Mouse (Mus musculus) c-Kit-positive CD71-positive TER-119-negative erythroid progenitor cells, embryonic 14.5 days (primary cell): ENCODE results near the gene Fam222b.
"Not testable (repeated sequence)": the region's sequence is repeated elsewhere in the genome, so short reads cannot be mapped to it uniquely, and the experiment has no call there.

Experiments used
- DNase-seq: peaks from one replicate; pipeline ENCODE4 v3.0.0-alpha.2; 2013; ENCODE audit warnings: low read depth

Gene Fam222b

DNA sequence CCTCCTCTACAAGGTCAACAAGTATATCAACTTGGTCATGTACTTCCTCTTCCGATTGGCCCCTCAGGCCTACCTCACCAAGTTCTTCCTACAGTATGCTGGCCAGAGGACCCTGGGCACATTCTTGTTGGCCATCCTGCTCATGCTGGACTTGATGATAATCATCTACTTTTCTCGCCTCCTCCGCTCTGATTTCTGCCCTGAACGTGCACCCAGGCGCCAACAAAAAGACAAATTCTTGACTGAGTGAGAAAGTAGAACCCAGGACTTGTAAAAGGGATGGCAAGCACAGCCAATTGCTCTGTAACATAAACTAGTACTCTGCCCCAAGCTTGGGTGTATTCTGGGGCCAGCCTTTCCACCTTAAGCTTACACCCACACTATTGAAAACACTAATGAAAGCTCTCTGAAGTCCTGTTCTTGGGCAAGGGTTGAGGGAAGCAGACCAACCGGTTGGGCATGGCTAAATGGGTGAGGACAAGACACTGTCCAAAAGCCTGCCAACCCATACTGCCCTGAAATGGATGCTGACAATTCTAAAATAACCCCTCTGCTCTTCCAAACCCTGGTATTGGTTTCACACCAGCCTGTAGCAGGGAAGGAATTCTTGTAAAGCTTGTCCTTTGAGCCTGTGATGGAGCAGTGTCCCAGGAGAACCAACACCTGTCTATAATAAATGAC, 85.8 kb downstream of the Fam222b start:
- peak; percentile 40 for DNase-seq

DNA sequence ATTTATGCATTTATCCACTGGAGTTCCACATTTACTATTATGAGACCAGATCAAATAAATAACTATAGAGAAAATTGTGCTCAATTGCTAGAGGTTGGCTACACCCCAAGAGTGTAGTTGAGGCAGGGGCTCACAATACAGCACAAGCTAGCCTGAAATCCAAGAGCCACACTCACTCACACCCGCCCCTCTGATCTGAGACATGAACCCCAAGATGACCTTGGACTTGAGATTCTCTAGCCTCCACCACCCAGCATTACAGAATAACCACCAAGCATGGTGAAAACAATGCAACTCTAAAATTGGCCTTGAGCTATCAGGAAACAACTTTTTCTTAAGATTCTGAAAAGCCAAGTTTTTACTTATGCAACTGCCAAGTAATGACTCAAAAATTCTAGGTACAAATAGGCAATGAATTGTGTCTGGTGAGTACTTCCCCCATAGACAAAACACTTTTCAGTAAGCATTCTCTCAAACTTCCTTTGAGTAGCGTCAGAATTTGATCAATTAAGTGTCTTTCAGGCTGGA, 87.4 kb downstream of the Fam222b start:
- no peak for DNase-seq

DNA sequence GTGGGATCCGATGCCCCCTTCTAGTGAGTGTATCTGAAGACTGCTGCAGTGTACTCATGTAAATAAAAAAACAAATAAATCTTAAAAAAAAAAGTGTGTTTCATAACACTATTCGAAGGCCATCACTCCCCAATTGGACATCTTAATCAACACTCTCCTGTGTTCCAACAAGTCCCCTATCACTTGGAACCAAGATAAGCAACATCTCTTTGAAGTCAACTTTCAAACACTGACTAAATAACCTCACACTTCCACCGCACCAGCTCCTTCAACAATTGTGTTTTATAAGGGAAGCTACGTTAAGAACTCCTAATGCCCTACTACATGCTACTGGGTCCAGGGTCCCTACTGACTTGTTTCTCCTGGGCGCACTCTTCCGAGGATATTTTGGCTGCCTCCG, 88.0 kb downstream of the Fam222b start:
- DNase-seq: no peak

DNA sequence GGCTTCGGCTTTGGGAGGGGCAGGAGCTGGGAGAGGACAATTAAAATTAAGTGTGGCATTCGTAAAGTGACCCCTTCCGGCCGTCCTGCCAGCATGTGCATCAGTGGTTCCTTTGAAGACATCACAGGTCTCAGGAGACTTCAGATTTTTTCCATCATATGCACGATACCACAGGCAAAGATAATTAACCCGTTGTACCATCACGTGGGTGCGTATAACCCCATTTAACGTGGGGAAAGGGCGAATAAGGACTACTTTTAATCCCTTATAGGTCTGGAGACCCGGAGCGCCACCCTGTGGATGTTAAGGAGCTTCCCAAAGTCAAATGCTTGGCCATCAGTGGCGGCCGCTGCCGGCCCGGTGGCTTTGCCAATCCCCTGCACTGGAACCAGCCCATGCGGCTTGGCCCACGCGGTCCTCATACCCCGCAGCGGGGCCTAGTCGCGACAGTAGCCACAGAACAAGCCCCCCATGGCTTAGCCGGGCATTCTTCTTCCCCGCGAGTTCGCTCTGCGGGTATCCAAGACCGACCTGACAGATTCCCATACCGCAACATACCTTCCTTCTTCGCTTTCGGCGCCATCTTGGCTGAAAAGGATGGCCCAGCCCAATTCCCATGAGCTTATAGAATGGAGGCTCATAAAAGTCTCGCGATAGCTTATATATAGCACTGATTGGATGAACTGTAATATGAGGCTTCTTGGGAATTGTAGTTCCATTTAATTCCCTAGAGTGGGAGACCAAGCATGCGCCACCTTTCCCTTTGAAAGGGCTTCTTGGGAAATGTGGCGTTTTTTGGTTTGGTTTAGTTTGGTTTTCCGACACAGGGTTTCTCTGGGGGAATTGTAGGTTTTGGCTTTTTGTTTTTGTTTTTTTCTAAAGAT, 88.7 kb downstream of the Fam222b start, which contains the start of gene Rpl23a:
TSS of gene Rpl23a (minus strand) at position 624 of the 884 bp plus-strand sequence.
- peak; percentile 91 for DNase-seq

DNA sequence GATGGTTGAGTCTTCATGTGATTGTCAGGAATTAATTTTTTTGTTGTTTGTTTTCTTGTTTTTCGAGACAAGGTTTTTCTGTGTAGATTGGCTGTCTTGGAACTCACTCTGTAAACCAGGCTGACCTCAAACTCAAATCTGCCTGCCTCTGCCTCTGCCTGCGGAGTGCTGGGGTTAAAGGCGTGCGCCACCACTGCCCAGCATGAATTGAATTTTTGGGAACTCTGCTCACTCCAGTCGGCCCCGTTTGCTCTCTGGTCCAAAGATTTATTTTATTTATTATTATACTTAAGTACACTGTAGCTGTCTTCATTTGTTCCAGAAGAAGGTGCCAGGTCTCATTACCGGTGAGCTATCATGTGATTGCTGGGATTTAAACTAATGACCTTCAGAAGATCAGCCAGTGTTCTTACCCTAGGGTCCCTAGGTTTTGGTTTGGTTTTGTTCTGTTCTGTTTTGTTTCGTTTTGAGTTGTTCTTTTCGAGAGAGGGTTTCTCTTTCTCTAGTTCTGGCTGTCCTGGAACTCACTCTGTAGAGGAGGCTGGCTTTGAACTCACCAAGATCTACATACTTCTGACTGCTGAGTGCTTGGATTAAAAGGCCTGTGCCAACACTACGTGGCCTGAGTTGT, 89.5 kb downstream of the Fam222b start:
- no peak for DNase-seq

DNA sequence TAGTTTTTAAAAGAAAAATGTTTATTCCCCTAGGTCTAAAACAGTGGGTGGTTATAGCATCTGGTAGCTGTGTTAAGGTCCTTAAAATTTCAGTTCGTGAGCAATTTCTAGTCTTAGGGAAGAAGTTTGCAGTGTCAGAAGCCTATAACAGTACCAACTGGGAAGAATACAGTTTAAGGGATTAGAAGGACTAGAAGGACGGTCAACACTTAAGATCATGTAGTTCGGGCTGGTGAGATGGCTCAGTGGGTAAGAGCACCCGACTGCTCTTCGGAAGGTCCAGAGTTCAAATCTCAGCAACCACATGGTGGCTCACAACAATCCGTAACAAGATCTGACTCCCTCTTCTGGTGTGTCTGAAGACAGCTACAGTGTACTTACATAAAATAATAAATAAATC, 90.2 kb downstream of the Fam222b start:
- not testable (repeated sequence) for DNase-seq

DNA sequence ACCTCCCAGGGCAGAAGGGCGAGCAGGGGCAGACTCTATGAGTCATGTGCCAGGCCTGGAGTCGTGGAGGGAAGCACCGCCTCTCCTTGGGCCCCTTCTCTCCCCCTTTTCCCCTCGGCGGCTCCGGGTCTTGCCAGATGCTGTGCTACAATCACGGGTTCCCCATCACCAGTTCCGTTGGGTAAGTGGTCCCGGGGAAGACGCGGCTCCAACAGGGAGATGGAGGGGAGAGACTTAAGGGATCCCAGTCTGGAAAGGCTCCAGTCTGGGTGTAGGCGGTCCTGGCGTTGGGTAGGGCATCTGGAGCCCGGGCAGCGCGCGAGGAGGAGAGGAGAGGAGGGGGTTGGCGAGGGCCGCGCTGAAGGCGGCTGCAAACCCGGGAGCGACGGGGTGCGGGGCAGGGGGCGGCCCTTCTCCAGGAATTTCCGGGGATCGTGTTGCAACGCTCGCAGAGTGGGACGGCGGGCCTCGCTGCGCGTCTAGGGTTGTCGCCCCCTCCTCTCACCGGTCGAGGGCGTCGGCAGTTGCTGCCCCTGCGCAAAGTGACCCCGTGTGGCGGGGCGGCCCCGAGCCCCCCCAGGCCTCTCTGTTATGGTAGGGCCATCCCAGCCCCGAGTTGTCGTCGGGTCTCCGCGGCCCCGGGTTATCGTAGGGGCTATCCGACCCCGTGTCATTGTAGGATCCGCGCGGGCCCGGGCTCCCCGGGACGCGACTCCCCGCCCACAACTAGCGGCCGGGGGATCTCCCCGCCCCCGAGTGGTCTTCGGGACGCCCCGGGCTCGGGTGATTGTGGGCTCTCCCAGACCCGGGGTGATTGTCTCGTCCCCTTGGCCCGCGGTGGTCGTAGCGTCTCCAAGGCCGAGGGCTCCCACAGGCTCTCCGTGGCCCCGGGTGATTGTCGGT, 94.1 kb downstream of the Fam222b start, which contains the start of gene Rab34:
TSS of gene Rab34 (plus strand) at position 100 of the 903 bp plus-strand sequence.
- DNase-seq: no peak

DNA sequence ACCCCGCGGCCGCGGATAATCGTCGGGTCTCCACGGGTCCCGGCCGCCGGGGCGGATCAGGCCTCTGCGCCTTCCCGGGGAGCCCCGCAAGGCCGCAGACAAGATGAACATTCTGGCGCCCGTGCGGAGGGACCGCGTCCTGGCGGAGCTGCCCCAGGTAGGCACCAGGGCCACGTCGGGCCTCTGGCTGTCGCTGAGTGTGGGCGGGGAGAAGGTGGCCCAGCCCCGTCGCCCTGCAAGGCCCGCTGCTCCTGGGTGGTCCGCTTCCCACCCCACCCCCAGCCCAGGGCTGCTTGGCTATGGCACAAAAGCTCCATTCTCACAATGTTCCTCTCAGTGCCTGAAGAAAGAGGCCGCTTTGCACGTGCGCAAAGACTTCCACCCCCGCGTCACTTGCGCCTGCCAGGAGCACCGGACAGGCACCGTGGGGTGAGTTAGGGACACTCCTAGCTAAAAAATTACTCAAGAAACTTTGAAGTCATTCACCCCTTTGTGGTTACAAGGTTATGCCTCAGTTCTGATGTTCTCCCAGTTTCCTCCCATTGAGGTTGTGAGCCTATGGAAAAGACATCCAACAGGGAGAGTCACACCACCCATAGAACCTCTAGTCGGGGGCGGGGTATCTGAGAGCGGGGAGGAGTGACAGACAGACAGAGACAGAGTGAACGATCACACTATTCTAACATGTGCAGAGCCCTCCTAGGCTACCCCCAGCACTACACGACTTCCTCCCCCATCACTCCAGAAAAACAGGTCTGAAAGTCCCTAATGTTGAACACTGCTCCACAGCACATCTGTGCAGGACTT, 95.0 kb downstream of the Fam222b start:
- no peak for DNase-seq

DNA sequence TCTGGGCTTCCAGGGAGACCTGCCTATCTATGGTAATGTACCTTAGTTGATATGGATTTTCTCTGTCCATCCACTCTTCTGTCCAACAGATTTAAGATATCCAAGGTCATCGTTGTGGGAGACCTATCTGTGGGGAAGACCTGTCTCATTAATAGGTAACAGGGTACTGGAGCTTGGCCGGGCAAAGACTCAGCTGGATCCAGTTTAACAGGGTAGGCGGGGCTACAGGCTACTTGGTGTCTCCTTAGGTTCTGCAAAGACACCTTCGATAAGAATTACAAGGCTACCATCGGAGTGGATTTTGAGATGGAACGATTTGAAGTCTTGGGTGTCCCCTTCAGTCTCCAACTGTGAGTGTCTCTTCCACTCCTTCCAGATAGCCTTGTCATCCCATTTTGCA, 95.6 kb downstream of the Fam222b start:
- no peak for DNase-seq

DNA sequence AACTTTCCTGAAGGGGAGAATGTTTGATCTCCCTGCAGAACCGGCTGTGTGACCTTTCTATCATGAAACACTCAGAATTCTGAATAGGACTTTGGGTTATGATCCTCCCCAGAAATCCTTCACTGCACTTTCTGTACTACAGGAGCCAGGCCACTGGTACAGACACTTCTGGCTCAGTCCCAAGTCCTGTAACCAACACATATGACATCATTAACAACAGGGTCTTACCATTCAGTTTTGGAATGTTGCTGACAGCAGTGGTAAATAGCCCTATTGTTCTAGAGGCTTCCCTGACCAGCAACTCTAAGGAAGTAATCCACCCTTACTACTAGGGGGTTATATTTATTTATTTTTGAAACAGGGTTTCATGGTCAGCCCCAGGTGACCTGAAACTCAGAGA, 98.7 kb downstream of the Fam222b start, which contains the start of gene Proca1:
TSS of gene Proca1 (plus strand) at position 280 of the 400 bp plus-strand sequence.
- DNase-seq: no peak

DNA sequence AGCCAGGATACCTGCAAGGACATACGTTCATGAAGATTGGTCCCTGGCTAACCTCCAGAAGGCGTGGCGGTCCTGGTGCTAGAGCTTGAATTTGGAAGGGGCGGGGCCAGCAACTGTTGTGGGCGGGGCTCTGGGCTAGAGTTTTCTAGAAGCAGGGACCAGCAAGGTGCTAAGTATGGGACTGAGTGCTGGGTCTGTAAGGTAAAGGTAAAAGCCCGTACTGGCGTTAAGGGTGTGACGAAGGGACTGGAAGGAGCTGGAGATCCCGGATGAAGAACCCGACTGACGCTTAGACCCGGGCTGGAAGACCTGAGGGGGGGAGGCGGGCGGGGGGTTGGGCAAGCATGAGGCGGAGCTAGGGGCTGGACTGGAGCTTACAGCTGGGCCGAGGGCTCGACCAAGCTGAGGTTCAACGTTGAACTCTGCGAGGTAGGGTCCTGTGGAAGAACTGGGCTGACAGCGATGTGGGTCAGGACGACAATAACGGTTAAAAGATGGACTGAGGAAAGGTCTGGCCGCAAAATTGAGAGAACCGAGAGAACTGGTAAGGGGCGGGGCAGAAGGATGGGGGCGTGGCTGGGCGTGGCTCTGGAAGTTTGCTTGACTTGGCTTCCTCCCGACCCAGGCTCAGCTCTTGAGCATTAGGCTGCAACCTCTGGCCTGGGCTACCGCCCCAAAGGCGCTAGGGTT, 100.1 kb downstream of the Fam222b start:
- peak; percentile 81 for DNase-seq

DNA sequence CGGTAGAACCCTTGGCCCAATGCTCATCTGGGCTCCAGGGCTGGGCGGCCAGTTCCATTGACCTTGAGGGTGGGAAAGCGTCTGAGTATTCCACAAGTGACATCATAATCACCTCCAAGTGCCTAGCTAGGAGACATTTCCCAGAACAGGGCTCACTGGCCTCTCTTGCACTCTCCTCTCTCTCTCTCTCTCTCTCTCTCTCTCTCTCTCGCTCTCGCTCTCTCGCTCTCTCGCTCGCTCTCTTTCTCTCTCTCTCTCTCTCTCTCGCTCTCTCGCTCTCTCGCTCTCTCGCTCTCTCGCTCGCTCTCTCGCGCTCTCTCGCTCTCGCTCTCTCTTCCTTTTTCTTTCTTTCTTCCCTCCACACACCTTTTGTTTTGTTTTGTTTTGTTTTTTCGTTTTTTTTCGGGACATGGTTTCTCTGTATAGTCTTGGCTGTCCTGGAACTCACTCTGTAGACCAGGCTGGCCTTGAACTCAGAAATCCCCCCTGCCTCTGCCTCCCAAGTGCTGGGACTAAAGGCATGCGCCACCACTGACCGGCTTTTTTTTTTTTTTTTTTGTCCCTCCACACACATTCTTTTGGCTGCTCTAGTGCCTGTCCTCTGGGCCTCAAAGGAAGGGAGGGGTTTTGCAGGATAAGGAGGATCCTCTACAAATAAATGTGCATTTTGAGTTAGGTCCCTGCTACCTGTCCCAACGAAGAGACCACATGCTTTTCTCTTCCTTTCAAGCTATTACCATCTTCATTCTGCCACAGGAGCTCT, 100.8 kb downstream of the Fam222b start:
- no peak for DNase-seq

DNA sequence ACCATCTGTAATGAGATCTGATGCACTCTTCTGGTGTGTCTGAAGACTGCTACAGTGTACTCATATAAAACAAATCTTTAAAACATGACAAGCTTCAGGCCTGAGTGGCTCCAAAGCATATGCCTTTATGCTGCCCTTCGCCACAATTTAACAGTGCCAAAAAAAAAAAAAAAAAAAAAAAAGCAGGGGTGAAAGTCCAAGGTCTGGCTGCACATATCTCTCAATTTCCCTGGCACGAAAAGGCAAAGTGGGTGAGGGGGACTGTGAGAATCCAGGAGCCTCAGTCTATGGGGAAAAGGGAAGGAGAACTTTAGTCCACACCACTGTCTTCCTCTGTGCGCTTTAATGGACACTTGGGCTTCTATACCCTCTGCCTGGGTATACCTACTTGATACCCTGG, 107.9 kb downstream of the Fam222b start:
- DNase-seq: no peak

DNA sequence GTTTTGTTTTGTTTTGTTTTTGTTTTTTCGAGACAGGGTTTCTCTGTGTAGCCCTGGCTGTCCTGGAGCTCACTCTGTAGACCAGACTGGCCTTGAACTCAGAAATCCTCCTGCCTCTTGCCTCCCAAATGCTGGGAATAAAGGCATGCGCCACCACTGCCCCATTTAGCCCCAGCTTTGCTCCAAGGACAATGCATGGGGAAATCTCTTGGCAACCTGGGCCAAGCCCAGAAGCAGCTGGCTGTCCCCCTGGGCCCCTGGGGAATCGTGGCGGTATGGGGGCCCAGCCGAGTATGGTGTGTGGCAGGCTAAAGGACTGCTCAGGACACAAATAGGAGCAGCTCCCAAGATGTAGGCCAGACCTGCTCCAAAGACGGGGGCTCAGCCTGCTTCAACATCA, 109.8 kb downstream of the Fam222b start:
- no peak for DNase-seq

DNA sequence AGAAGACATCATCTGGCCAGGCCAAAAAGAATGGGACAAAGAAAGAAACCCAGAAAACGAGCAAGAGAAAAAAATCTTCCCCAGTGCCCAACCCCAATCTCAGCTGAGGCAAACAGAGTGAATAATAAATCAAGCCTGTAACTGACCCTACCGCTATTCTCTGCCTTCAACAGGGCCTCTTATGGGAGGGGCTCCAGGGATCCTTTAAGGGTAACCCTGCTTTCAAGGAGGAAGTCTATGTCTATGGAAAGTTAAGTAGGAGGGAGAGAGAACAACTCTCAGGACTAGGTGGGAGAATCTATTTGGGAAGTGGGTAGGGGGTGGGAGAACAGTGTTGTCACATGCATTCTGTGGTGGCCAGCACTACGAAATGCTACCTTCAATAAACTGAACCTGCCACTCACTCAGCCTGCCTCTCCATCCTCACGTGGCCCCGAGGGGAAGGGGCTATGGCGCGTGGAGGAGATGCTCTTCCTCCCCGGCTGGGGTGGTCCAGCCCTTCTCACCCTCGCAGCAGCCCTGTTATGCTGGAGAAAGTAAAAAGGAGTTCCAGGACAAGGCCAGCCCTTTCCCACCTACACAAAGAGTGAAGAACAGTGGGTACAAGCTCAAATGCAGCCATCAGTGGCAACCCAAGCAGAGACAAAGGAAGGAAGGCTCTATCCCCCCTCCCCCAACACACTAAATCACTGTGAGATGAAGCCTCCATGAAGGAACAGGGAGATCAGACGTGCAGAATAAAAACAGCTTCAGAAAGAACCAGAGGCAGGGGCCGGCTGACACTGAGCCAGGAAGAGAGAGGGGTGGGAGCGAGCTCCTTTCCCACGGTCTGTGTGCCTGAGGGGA, 111.1 kb downstream of the Fam222b start:
- DNase-seq: no peak
